Mouse (Mus musculus): ENCODE data around the gene Tmprss12. TPM values are rescaled to one million over a fixed set of nuclear protein-coding genes. Genes with fewer than 3 reads are reported as not detected.

Gene Tmprss12
- polyA plus RNA-seq, 1 experiment: not detected

Other genes with a start within 250 kb of the Tmprss12 start
- gene Dip2b, start 242.2 kb upstream of the Tmprss12 start, polyA plus RNA-seq (2012; rRNA removed): 3.8 and 5.8 TPM in 2 replicates
- gene Atf1, start 53.0 kb upstream of the Tmprss12 start, polyA plus RNA-seq (2012; rRNA removed): 24.4 and 41.8 TPM in 2 replicates
- gene Mettl7a1, start 23.3 kb downstream of the Tmprss12 start, polyA plus RNA-seq (2012; rRNA removed): 12.7 and 16.4 TPM in 2 replicates
- not detected in 2 replicates for gene Mettl7a3, start 54.1 kb downstream of the Tmprss12 start, polyA plus RNA-seq (2012; rRNA removed)
- not detected in 2 replicates for gene Methig1, start 72.3 kb downstream of the Tmprss12 start, polyA plus RNA-seq (2012; rRNA removed)
- gene Mettl7a2, start 72.4 kb downstream of the Tmprss12 start, polyA plus RNA-seq (2012; rRNA removed): not detected in 2 replicates
- not detected in 2 replicates for gene Higd1c, start 83.7 kb downstream of the Tmprss12 start, polyA plus RNA-seq (2012; rRNA removed)
- 0.13 and 0.20 TPM in 2 replicates for gene Gm5475, start 141.3 kb downstream of the Tmprss12 start, polyA plus RNA-seq (2012; rRNA removed)
- 39.4 and 138 TPM in 2 replicates for gene Slc11a2, start 144.2 kb downstream of the Tmprss12 start, polyA plus RNA-seq (2012; rRNA removed)
- gene Letmd1, start 188.2 kb downstream of the Tmprss12 start, polyA plus RNA-seq (2012; rRNA removed): 16.3 and 26.1 TPM in 2 replicates
- gene Csrnp2, start 214.7 kb downstream of the Tmprss12 start, polyA plus RNA-seq (2012; rRNA removed): 0.62 and 0.96 TPM in 2 replicates

Data from small intestine, adult 2 months (tissue).